Mouse (Mus musculus): Measurements from ENCODE around the gene Clps.

GRCm38 (mm10) chr17:28511616-28512541 is 48.7 kb downstream of the Clps start:
- TF ChIP-seq CTCF (IDR thresholded peaks at IDR 0.05; ENCODE audit: extremely low read depth, insufficient read depth, low read length), result no peak
- TF ChIP-seq POLR2A (IDR thresholded peaks at IDR 0.05; ENCODE audit: extremely low read depth, insufficient read depth, low read length), result no peak

Measured in cortical plate, adult 2 months (tissue).